Mouse (Mus musculus) heart, adult 2 months (tissue): ENCODE results near the gene Musk. TPM values are rescaled to one million over a fixed set of nuclear protein-coding genes. Genes with fewer than 3 reads are reported as not detected.

ENCODE experiments used
- DNase-seq, 2 experiments: peaks; one replicate each; pipeline ENCODE4 v3.0.0; 2021
- H3K27ac ChIP-seq: fragments of 200-600 bp; 2 replicates; pipeline ENCODE4 v1.8.1; 2022
- H3K27me3 ChIP-seq: fragments of 200-500 bp; 2 replicates; pipeline ENCODE4 v1.6.1; 2012; ENCODE audit warnings: mild to moderate bottlenecking, low read length, inconsistent platforms, mixed read lengths; ENCODE audit not compliant: control insufficient read depth, insufficient read depth
- H3K36me3 ChIP-seq: fragments of 200-500 bp; 2 replicates; pipeline ENCODE4 v1.6.1; 2012; ENCODE audit warnings: low read length, inconsistent platforms; ENCODE audit not compliant: control insufficient read depth, insufficient read depth
- H3K4me1 ChIP-seq: fragments of 200-500 bp; 2 replicates; pipeline ENCODE4 v1.6.1; 2011; ENCODE audit warnings: low read length; ENCODE audit not compliant: control insufficient read depth, insufficient read depth
- H3K4me3 ChIP-seq: fragments of 200-600 bp; 2 replicates; pipeline ENCODE4 v1.8.1; 2022
- H3K79me2 ChIP-seq: fragments of 200-500 bp; replicated peaks from 2 replicates; pipeline ENCODE4 v1.6.1; 2012; ENCODE audit warnings: mild to moderate bottlenecking, inconsistent platforms, low read length, moderate library complexity, mixed read lengths; ENCODE audit not compliant: control insufficient read depth, insufficient read depth
- H3K9ac ChIP-seq: fragments of 200-500 bp; 2 replicates; pipeline ENCODE4 v1.6.1; 2012; ENCODE audit warnings: low read depth, mild to moderate bottlenecking, control low read depth, inconsistent platforms, low read length, mixed read lengths
- CTCF ChIP-seq: fragments of 200-600 bp; IDR thresholded peaks from 2 replicates; pipeline ENCODE4 v1.8.1; 2022; ENCODE audit warnings: antibody characterized with exemption, mild to moderate bottlenecking, moderate library complexity
- EP300 ChIP-seq: fragments of 200-500 bp; IDR thresholded peaks from 2 replicates; pipeline ENCODE4 v1.6.1; 2011; ENCODE audit warnings: low read depth, low read length, control low read depth; ENCODE audit not compliant: insufficient read depth
- POLR2A ChIP-seq: fragments of 200-500 bp; IDR thresholded peaks from 2 replicates; pipeline ENCODE4 v1.6.1; 2011; ENCODE audit warnings: mild to moderate bottlenecking, low read depth, low read length, control low read depth; ENCODE audit not compliant: insufficient read depth
- WGBS: fragments of 180-500 bp; shearing (Covaris S2); methylation state at CpG from one replicate; pipeline ENCODE4 v1.1.7; 2018; 5-methylcytosine and 5-hydroxymethylcytosine counted together
- intact Hi-C: fragments of 180-260 bp; cut with DNase I; formaldehyde crosslinking; loops from one replicate; pipeline ENCODE4 v1.15.1; 2025
- polyA plus RNA-seq: library from polyadenylated mRNA; depleted of rRNA; stranded (reverse); fragments of >200 nt; gene quantifications from 2 replicates; pipeline ENCODE4 v1.2.3, GENCODE M21; 2012; rRNA removed
- total RNA-seq, 2 experiments: library from RNA; stranded (reverse); gene quantifications; 2 replicates each; pipeline ENCODE4 v1.2.3; 2021

Gene Musk
- total and polyA plus RNA-seq, 3 experiments, result 0.14 to 0.81 (median 0.59) TPM

- DNase-seq, result peak; percentile 63 to 71
- Histone ChIP-seq H3K9ac (no peak overlapping the region), H3K79me2 (no peaks in the 10 kb centered on the region), H3K4me3 (no peak overlapping the region), H3K36me3 (no peaks in the 10 kb centered on the region), H3K27ac (peak overlapping the region; percentile 36), H3K4me1 (no peaks in the 10 kb centered on the region; the same call in 1 of the 2 replicates), H3K27me3 (no peaks in the 10 kb centered on the region)
- WGBS, result 68% methylated on average over 13 of the region's 13 CpGs
- TF ChIP-seq POLR2A (no peak), CTCF (peak; percentile 43), EP300 (no peak)
- intact Hi-C loops, result loop anchor here (10.0 kb wide), 1 partner anchor 139 kb away; no protein-coding TSS in a partner anchor
These were observed 127.7 kb downstream of the Musk start for GRCm38 (mm10) chr4:58413188-58414185.

DNA sequence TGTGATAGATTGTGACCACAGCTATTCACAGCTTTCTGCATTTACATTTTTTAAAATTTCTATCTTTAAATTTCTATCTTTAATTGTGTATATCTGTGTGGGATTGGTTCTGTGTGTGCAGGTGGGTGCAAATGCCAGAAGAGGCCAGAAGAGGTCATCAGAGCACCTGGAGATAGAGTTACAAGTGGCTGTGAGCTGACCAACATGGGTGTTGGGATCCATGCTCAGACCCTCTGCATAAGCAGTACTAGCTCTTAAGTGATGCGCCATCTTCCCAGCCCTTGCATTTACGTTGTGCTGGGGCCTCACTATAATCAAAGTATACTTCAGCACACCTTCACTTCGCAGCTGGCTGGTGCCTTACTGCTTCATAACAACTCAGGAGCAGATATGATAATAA lies 129.8 kb downstream of the Musk start:
- no peak for DNase-seq
- Histone ChIP-seq H3K79me2 (no peaks in the 10 kb centered on the region), H3K9ac (no peak overlapping the region), H3K27me3 (no peaks in the 10 kb centered on the region), H3K27ac (no peak overlapping the region), H3K36me3 (no peaks in the 10 kb centered on the region), H3K4me3 (no peak overlapping the region), H3K4me1 (no peaks in the 10 kb centered on the region; the same call in 1 of the 2 replicates)
- TF ChIP-seq CTCF, result peak; percentile 35; the same call in 1 of the 2 replicates
- no peak for TF ChIP-seq POLR2A
- TF ChIP-seq EP300, result no peak
- intact Hi-C loops, result loop anchor here (5.0 to 10.0 kb wide), 2 partner anchors 137 to 141 kb away; partner anchors contain the start of gene Lpar1
- 94% methylated on average over 3 of the region's 3 CpGs for WGBS

DNA sequence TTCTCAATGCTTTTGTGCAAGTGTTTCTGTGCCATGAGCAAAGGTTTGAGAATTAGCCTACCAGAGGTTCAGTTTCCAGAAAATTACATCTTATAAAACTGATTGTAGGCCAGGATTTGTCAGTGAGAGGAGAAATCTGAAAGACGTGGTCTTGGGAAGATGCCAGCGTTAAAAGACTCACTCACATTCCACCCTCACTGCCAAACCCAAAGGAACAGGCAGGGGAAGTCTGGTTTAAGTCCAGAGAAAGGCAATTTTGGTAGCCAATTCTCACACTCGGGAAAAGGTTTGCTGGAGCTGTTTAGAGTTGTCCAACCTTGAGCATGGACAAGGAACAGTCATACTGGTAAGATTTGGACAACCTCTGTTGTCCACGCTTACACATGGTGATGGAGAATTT lies 131.6 kb downstream of the Musk start:
- DNase-seq, result peak in 1 of 2 experiments; percentile 14

GRCm38 (mm10) chr4:58419225-58419624 lies 133.5 kb downstream of the Musk start:
- H3K27ac ChIP-seq, result no peak overlapping the region
- no peaks in the 10 kb centered on the region for H3K79me2 ChIP-seq
- H3K4me3 ChIP-seq, result no peak overlapping the region
- no peak overlapping the region for H3K9ac ChIP-seq
- H3K36me3 ChIP-seq, result no peaks in the 10 kb centered on the region
- TF ChIP-seq CTCF, result peak; percentile 68
- TF ChIP-seq EP300, result no peak
- WGBS, result 38% methylated on average over 5 of the region's 5 CpGs
- intact Hi-C loops, result loop anchor here (2.0 to 10.0 kb wide), 3 partner anchors 133 to 334 kb away; partner anchors contain the start of gene Lpar1
- H3K27me3 ChIP-seq, result no peaks in the 10 kb centered on the region
- no peak for DNase-seq
- H3K4me1 ChIP-seq, result no peaks in the 10 kb centered on the region; the same call in 1 of the 2 replicates

More for the DNA sequence above, 131.6 kb downstream of the Musk start:
- intact Hi-C loops, result loop anchor here (5.0 to 10.0 kb wide), 2 partner anchors 135 to 143 kb away; partner anchors contain the start of gene Lpar1
- no peak overlapping the region for H3K27ac ChIP-seq
- 32% methylated on average over 4 of the region's 4 CpGs for WGBS
- H3K4me1 ChIP-seq, result no peaks in the 10 kb centered on the region; the same call in 1 of the 2 replicates
- no peaks in the 10 kb centered on the region for H3K27me3 ChIP-seq
- no peak overlapping the region for H3K4me3 ChIP-seq
- no peak overlapping the region for H3K9ac ChIP-seq
- TF ChIP-seq CTCF (no peak), EP300 (no peak), POLR2A (no peak)
- no peaks in the 10 kb centered on the region for H3K36me3 ChIP-seq
- H3K79me2 ChIP-seq, result no peaks in the 10 kb centered on the region

DNA sequence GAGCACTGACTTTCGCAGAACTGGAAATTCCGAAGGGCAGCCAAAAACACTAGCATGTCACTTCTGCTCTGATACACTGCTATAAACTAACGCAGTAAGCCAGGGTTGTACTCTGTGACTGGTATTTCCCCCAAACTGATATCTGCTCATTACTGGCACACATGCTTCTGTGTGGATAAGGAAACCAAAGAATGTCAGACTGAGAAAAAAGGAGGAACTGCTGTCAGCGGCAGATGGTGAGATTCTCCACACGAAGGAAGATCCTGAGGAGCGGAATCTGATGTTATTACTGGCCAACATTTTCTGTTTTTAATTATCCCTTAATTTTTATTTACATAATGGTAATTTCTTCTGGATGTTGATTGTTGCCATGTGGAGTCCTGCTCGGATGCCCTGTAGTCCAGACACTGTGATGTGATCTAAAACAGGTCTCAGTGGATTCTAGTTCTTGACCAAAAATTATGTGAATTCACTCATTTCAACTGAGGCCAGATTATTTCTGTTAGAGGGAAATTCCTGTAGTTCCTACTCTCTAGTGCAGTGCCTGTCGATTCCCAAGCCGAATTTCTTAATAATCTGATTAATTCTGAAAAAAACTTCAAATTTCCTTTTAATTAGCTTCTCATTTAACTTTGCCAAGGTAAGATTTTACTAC lies 137.6 kb downstream of the Musk start:
- no peaks in the 10 kb centered on the region for H3K27me3 ChIP-seq
- intact Hi-C loops, result no loop called here
- H3K9ac ChIP-seq, result no peak overlapping the region
- no peak overlapping the region for H3K4me3 ChIP-seq
- H3K4me1 ChIP-seq, result no peaks in the 10 kb centered on the region; the same call in 1 of the 2 replicates
- WGBS, result 26% methylated on average over 9 of the region's 9 CpGs
- no peaks in the 10 kb centered on the region for H3K79me2 ChIP-seq
- no peak for TF ChIP-seq EP300
- TF ChIP-seq POLR2A, result no peak
- TF ChIP-seq CTCF, result no peak
- H3K36me3 ChIP-seq, result no peaks in the 10 kb centered on the region
- no peak overlapping the region for H3K27ac ChIP-seq
- DNase-seq, result no peak

Other genes starting within 250 kb of the Musk start
- gene Svep1, start 79.1 kb upstream of the Musk start, total RNA-seq, result 1 to 10 TPM; 4.2 to 4.5 TPM
- gene Svep1, start 79.1 kb upstream of the Musk start, polyA plus RNA-seq, result 3.5 and 6.3 TPM in 2 replicates